Mouse (Mus musculus) layer of hippocampus, adult 11-12 months (tissue): ENCODE data around the gene Camkmt.

Experiments
- DNase-seq: peaks from one replicate; pipeline ENCODE4 v3.0.0; 2022; ENCODE audit warnings: low spot score

Gene Camkmt

DNA sequence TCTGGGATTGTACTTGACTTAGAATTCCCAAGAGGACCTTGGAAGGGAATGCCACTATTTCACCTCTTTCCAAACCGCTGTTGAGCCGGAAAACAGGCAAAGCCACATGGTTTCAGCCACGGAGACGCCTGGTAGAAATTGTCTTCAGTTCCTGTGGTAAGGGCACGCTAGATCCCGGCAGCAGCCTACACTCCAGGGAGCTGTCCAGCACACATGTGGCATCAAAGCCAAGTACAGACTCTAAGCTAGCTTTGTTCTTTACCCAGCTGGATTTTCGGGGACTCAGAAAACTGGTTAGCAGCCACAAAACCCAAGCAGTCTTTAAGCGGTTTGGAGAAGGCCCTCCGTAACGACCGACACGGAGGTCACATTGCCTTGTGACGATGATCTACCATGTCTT, 281.7 kb downstream of the Camkmt start:
- DNase-seq, result no peak

DNA sequence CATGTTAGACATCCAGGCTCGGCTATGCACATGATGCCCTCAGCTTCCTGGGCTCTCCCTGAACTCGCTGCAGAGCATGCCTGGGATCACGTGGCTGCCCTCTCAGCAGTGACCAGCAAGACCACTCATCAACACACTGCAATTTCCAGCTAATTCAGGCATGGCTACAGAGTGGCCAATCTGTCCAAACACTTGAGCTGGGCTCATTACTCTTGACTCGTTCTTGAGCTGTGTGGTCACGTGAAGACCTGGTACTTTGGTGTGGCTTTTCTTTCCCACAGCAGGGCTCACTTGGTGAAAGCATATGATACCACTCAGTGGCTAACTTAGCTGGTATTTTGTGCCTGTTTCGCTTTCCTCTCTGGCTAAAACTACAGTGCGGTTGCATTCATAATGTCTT, 282.2 kb downstream of the Camkmt start:
- DNase-seq, result no peak

- DNase-seq, result no peak
These were observed 283.9 kb downstream of the Camkmt start for GRCm38 (mm10) chr17:85374100-85374833.

- no peak for DNase-seq
These were observed 284.5 kb downstream of the Camkmt start for GRCm38 (mm10) chr17:85374834-85375176.

- DNase-seq, result no peak
These were observed 285.2 kb downstream of the Camkmt start for GRCm38 (mm10) chr17:85375523-85375922.

DNA sequence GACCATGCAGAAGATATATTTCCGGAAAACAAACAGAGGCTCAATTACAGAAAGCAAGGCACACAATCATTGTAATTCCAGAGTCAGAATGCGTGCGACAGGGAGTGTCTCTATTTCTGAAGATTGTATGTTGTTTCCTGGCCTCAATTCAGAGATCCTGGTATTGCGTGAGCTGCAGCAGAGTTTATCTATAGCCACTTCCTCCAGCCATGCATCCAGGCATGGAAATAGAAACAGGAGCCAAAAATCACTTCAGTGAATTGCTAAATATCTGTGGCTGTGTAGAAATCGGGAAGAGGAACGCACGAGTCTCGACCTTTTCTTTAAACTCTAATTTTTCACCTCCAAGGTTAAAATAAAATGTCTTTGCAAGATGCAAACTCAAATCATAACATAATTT, 287.1 kb downstream of the Camkmt start:
- DNase-seq, result no peak

- no peak for DNase-seq
These were observed 288.7 kb downstream of the Camkmt start for GRCm38 (mm10) chr17:85379101-85379500.

GRCm38 (mm10) chr17:85381578-85382223, 291.3 kb downstream of the Camkmt start:
- DNase-seq, result no peak

GRCm38 (mm10) chr17:85382344-85382743, 292.0 kb downstream of the Camkmt start:
- no peak for DNase-seq

- no peak for DNase-seq
These were observed 292.6 kb downstream of the Camkmt start for GRCm38 (mm10) chr17:85382906-85383305.

DNA sequence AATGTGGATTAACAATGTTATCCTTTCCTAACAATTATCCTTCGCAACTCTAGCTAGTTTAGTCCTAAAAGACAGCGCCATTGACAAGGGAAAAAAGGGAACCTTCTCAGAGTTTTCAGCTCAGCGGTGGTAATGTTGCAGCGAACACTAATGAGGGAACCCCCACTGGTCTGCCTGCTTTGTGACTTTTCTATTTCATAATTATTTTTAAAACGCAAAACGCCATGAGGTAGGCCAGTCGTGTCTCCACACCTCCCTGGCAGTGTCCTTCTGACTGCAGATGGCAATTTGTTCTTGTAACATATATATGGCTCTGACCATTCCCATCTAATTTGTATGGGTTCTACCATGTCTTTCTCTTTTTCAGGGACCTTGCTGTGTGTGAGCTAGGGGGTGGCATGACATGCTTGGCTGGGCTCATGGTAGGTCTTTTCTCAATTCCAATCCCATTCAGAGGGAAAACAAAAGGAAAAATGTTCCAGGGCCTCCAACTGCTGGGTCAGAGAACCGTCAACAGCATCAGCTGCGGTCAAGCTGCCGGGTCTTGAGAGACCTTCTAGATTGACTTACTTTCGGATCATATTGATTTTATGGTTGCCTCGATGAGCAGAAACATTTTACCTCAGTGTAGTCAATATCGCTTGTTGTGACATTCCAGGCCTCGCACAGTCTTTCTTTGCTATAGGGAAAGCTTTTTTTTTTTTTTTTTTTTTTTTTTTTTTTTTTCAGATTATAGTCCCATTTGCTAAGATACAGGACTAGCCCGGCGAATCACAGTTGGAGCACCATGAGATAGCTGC, 302.9 kb downstream of the Camkmt start:
- DNase-seq, result no peak

GRCm38 (mm10) chr17:85393891-85394321, 303.6 kb downstream of the Camkmt start:
- no peak for DNase-seq

DNA sequence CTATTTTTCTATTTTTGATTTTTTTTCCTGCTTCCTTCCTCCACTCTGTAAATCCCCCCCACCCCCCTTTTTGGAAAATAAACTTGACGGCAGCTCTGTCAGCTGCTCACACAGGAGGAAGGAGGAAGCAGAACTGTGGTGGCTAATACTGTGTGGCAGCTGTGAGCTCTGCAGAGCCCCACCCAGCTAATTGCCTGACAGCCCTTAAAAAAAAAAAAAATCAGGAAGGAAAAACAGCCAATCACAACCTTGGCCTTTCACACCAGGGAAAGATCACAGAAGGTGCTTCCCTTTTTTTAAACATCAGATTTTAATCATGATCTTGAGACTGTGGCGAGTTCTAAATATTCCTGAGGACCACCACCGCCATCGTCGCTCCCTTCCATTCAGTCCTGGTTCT, 305.1 kb downstream of the Camkmt start:
- DNase-seq, result no peak

- no peak for DNase-seq
These were observed 310.4 kb downstream of the Camkmt start for GRCm38 (mm10) chr17:85400751-85401150.

DNA sequence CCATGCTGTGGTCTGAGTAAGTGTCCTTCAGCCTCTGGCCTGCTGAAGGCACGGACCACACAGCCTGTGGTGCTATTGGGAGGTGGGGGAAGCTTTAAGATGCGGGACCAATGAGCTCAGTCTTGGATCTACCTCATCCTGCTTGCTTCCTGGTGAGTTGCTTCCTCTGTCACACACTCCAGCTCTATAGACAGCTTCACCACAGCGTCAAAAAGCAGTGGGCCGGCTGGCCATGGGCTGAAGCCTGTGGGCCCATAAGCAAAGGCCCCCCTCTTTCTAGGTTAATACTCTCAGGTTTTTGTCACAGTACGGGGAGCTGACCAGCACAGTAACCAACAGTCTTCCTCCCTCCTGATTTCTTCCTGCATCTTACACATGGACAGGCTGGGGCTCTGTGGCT, 314.8 kb downstream of the Camkmt start:
- no peak for DNase-seq

DNA sequence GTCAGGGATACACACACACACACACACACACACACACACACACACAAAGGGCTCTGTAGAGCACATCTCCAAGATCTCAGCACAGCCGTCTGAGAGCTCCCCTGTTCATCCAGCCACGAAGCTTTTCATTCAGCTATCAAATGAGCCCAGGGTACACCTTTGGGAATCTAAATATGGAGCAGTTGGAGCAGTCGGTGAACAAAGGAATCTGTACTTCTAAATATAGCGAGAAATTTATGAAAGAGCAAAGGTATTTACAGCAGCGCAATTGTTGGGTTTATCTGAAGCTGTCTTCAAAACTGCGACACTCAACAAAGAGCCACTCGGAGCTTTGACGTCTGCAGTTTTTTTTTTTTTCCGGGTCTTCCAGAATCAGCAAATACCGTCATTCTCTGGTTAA, 315.8 kb downstream of the Camkmt start:
- no peak for DNase-seq

DNA sequence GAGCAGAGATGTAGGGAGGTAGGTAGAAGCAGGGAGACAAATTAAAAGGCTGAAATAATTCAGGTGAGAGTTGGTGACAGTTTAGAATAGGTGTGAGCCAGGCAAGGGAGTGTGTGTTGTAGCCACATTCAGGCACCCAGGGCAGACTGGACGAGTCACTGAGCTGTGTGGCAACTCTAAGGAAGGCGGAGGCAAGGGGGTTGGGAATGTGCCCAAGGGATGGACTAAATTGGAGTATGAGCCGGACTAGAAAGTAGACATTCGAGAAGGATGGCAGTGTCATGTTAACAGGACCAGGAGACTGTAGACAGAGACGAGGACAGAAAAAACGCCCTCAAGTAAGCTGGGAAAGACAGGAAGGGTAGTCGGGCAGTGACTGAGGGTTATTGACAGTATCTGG, 338.5 kb downstream of the Camkmt start:
- no peak for DNase-seq

DNA sequence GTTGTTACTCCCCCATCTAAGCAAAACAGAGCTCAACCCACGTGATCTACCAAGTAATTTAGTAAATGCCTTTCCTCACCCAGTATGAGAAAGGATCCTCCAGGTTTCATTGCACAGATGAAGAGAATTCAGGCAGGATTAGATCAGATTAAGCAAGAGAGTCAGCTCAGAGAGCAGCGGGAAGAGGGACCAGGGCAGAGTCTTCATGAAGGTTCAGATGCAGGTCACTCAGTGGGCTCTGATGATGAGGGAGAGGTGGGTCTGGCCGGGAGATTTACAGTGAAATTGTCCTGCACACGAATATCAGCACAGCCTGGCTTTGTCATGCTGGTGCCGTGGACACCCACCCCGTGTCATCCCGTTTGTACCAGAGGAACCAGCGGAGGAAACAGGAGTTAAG, 342.6 kb downstream of the Camkmt start:
- no peak for DNase-seq

DNA sequence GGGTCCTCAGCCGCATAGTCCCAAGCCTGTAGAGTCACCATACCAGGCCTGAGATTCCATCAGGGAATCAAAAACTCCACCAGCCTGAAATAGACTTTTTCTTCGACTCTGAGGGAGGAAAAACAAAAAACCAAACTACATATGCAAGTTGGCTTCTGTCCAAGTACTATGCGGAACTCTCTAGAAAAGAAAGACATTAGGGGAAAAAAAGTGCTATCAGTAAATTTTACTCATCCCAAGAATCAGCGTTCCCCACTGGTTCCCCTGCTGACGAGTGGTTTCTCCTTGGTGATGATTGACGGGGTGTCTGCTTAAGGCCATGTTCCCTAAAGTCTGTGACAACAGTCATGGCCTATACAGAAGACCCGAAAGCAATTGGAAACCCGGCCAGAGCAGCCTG, 352.7 kb downstream of the Camkmt start:
- no peak for DNase-seq

- no peak for DNase-seq
These were observed 364.1 kb downstream of the Camkmt start for GRCm38 (mm10) chr17:85454419-85454983.

GRCm38 (mm10) chr17:85455063-85455462, 364.7 kb downstream of the Camkmt start:
- DNase-seq, result no peak

- DNase-seq, result no peak
These were observed 367.7 kb downstream of the Camkmt start for GRCm38 (mm10) chr17:85458075-85458474.

- no peak for DNase-seq
These were observed 368.2 kb downstream of the Camkmt start for GRCm38 (mm10) chr17:85458589-85458988.
